Mouse (Mus musculus) spleen, adult 12 weeks (tissue): ENCODE data around the gene Emc8.

Experiments
- DNase-seq: peaks from one replicate; pipeline ENCODE4 v3.0.0; 2022; ENCODE audit warnings: low spot score

The Emc8 gene

DNA sequence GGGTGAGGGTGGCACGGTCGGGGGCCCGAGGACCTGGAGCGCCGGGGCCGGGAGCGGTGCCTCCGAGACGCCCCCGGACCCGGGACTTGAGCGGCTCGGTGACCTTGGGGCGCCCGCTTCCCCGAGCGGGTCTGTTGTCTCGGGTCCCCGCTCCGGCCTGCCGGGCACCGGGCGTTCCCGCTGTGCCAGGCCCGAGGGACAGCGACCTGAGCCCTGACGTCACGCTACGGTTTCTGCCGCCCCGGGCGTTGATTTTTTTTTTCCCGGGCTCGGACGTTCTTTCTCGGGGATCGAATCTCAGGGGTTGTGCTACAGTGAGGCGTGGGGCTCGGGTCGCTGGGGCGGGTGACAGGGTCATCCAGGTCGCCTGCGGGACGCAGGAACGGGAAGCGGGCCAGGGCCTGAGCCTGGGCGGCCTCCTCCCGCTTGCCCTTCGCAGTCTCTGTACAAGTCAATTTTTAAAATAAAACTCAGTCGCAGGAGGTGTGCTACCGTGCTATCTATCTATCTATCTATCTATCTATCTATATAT lies at the start of gene Emc8:
Gene Emc8 (minus strand): TSS at position 200 of the 532 bp plus-strand sequence.
- DNase-seq: no peak

DNA sequence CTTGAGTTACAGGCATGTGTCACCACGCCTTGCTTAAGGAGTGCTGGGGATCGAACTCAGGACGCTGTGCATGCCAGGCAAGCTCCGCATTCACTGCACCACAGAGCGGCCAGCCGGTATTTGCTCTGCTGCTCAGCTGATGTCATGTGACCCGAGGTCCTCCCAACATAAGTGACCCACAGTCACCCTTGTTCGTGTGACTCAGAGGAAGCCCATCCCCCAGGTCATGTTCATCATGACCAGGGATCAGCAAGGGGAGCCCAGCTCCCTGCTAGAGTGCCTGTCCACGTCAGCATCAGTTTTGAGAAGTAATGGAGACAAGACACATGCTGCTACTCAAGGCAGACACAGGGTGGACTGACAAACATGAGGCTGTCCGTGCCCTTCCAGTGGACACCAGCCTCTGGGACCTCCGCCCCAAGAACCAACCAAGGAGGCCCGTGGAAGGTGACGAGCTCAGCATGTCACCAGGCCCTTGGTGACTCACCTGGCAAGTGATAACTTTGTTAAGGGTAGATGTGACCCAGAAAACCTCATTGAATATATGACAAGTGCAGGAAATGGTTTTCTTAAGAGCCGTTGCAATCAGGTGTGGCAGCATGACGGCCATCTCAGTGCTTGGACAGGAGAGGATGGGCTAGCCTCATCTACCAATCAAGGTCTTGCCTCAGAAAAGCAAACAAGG lies 47.8 kb upstream of the Emc8 start:
- DNase-seq: no peak

DNA sequence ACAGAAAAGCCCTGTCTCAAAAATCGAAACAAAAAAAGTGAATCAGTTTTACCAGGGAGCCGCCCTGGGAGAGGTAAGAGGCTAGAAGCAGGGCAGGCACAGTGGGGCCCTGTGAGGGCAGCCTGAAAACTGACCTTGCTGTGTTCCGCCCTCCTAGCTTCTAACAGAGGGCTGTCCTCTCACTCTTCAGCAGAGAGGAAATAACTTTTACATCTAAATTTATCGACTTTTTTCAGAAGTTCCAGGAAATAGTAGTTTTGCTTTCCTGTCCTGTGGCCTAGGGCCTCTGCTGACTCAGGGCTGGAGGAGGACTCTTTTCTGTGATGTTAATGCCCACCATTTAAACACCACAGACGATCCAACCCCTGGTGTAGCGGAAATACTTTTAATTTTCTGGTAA lies 46.8 kb upstream of the Emc8 start:
- DNase-seq: no peak

DNA sequence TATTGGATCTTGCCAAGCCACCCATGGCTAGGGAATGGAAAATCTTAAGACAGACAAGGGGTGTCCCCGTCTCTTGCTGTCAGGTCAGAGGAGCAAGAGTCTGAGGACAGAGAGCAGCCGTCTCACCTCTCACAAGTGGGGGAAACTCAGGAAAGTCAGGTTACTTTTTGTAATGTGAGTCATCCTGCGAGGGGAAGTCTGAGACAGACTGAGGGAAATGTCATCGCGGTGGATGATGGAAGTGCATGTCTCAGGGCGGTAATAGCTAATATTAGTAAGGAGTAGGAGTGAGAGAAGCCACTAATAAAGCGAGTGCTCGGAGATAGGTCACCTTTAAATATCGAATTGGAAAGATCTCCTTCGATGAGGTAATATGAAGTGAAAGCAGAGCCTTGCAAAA lies 40.8 kb upstream of the Emc8 start:
- DNase-seq: no peak

DNA sequence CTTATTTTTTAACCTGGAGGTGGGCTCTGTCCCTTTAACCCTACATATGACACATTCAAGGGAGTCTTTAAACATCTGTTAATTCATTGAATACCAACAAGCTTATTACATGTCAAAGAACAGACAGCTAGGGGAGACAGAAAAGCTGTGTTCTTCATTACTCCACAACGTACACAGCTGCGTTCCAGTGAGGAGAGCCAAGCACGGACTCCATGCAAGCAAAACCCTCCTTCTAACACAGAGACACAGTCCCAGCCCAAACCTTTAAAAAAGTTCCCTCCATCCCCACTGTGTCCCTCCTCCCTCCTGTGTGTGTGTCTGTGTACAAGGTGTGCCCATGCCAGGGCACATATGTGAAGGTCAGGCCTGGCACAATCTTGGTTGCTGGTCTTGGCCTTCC lies 37.8 kb upstream of the Emc8 start:
- no peak for DNase-seq

DNA sequence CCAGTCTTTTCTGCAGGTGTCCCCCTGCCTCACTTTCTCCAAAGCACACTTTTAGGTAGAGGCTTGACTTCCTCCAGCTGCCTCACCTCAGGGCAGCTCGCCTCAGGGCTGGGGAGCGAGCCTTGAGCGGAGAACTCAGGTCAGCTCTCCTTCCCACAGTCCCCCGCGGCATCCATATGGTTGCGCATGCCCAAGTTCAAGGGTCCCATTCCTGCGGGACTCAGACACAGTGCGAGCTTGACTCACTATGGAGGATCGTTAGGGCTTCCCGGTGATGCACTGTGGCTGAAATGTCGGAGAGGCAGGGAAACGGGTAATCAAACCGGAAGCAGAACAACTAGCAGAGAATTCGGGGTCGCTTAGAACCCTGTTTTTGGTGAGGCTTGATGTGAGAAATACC lies 36.8 kb upstream of the Emc8 start:
- no peak for DNase-seq

DNA sequence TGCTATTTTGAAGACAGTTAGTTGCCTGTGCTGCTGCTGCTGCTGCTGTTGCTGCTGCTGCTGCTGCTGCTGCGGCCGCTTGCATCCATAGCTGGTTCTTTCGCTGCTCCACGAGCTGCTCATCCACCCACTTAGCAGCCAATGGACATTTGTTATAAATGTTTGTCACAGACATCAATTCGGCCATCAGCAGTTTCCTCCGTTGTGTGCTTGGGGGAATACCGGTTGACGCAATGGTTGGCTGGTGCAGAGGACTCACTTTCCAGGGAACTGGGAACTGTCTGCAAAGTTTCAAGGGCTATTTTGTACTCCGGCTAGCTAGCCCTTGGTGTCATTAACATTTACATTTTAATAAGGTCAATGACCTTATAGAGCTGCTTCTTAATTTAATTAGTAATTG lies 35.8 kb upstream of the Emc8 start:
- no peak for DNase-seq

DNA sequence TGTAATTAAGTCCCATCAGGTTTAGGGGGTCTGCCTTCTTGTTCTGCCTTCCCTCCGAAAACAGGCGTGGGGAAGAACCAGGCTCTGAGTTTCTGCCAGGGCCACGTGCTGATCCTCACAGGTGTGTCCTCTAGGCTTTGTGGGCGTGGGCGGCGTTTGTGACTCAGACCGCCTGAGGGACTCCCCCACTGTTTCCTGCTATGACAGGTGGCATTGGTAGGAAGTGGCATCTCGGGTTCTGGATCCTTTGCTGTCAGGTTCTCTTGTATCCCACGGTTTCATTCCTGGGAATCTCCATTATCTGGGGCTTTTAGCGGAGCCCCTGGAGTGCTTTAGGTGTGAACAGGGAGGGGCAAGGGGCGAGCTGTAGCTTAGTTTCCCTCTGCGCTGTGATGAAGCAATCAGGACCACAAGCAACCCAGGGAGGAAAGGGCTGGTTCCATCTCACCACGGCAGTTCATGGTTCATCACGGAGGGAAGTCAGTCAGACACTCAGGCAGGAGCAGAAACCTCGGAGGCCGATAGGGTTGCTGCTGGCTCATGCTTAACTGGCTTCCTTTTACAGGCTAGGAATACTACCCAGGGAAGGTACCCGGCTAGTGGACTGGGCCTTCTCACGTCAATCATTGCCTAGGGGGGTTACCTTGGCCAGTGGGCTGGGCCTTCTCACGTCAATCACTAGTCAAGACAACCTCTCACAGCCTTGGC lies 33.5 kb upstream of the Emc8 start:
- DNase-seq: peak; percentile 59

DNA sequence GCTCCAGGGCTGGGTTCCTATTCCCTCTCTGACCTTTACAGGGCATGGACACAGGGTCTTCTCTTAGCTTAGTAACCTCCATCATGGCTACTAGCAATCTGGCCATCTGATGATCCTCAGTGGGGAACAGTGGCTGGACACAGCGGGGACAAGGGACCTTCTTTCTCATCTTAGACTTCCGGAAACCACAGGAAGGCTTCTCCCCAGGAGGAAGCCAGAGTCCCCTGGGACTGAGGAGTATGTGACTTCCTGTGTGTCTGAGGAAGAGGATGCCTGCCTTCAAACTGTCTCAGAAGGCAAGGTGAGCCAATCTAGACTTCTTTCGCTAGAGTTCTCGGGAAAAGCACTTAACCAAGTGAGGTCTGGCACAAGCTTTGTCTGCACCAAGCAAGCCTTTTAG lies 31.7 kb upstream of the Emc8 start:
- DNase-seq: no peak

DNA sequence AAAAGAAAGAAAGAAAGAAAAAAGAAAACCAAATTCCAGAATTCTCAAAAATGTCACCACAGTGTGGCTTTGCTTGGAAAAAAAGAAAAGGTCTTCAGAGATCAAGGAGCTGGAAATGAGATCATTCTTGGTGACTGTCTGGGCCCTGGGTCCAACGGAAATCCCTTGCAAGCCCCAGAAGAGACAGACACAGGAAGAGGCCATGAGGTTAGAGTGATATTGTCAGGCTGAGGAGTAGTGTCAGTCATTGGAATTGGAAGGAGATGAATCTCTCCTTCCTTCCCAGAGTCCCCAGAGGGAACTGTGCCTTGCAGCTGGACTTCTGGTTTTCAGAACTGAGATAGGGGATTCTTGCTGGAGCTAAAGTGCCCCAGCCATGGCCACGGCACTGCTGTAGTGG lies 31.2 kb upstream of the Emc8 start:
- no peak for DNase-seq

DNA sequence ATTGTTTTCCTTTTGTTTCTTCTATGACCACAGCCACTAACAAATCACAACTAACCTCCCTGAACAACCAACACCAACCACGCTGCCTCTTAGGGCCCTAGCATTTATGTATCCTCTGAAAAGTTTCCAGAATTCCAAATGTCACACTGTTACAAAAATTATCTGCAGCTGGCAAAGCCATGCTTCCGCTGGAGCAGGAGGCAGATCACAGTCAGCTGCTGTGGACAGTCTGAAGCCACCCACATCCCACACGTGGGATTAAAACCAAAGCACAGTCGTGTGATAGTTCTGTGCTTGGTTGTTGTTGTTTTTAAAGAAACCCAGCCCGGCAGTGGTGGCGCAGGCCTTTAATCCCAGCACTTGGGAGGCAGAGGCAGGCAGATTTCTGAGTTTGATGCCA lies 30.7 kb upstream of the Emc8 start:
- DNase-seq: no peak

DNA sequence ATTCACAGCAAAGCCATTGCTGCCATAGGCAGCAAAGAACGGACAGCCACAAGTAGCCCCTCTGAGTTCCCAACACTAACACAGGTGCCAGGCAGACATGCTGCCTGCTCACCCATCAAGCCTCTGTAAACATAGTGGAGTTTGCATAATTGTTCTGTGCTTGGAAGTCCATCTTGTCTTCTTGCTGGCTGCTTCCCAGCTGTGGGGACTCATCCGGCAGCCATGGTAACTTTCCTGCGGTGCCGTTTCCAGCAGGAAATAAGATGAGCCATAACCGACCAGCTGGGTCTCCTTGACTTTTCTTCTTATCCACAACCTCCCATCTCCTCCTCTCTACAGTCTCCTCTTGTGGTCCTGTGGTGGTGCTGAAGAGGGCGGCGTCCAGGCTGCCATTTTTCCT lies 30.1 kb upstream of the Emc8 start:
- no peak for DNase-seq

DNA sequence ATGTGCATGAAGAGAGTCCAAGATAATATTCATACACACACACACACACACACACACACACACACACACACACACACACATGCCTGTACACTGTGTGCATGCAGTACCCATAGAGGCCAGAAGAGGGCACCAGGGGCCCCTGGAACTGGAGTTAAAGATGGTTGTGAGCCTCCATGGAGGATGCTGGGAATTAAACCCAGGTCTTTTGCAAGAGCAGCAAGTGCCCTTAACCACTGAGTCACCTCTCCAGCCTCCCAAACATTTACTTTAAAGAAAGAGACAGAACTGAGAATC lies 29.6 kb upstream of the Emc8 start:
- DNase-seq: peak; percentile 27

DNA sequence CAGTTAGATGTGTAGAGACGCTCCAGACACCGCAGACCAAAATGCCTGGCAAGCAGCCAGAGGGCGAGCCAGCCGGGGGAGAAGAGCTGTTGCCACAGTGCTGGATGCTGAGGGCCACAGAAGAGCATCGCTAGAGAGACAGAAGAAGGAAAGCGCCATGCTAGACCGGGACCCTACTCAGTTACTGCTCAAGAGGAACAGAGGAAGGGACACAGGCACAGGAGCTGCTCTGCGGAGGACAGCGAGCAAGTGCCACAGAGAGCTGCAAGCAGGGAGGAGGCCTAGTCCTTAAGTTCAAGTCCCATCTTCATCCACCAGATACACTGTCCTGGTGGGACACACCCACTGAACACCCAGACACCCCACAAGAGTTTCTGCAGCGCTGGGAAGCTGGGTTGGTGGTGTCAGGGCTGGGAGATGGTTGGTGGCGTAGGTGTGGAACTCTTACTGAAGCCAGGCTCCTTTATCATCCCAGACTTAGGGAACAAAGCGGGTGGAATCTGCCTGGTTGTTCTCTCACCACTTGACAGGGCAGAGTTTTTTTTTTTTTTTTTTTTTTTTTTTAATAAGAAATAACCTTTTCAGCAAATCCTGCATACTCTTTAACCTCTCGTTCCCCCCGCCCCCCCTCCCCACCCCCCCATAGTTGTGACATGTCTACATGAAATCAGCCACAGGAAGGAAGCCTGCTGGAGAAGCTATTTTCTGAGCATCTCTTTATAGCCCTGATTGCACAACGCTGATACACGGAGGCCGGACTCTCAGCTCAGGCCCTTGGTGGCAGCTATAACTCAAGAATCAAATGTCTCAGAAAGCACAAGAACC lies 29.0 kb upstream of the Emc8 start:
- DNase-seq: no peak

DNA sequence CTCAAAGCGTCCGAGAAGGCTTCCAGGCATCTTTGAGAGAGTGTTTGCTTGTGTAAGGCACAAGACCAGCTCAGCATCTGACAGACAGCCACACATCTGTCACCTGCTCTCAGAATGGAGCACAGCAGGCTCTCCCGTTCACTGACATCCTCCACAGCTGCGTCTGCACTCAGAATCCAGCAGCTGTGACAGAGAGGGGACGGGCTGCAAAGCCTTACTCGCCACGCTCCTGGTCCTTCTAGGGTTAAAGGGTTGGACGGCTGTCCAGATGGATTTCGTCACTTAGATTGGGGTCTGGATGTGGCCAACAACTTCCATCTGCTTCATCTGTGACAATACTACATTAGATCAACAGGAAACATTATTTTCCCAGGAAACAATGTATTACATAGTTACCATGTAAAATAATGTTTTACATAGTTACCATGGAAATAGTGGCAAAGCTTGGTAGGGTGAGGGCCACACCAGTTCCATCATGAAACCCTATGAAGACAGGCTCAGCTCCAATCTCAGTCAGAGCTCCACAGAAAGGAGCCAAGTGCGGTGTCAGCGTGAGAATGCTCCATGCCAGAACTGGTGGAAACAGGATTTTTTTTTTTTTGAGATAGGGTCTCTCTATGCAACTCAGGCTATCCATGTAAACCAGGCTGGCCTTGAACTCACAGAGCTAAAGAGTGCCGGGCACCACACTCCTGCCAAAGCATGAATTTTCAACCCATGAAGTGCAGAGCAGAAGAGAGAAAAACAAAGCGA lies 28.2 kb upstream of the Emc8 start:
- DNase-seq: no peak

DNA sequence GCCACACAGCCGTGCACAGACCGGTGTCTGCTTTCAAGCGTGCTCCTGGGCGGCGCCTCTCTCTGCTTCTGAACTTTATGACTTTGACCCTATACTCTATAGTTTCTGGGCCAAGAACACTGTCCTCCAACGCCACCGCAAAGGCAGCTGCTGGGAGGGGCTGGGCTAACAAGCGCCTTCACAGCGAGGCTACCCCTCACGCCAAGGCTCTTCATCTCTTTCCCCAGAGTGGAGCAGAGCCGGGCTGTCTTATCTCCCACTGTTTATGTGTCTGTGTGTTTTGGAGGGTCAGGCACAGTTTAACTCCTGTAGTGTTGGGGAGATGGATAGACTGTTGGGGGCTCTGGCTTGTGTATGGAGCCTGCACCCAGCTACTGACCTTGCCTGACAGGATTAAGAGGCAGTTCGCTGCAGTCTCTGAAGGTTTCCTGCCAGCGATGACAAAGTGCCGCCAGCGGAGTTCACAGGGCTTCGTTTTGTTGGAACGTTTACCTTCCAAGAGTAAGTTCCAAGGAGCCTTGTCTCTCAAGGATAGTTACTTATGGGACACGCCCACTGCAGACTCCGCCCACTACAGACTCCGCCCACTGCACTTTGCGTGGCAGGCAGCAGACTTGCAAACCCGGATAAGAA lies 25.6 kb upstream of the Emc8 start:
- no peak for DNase-seq

DNA sequence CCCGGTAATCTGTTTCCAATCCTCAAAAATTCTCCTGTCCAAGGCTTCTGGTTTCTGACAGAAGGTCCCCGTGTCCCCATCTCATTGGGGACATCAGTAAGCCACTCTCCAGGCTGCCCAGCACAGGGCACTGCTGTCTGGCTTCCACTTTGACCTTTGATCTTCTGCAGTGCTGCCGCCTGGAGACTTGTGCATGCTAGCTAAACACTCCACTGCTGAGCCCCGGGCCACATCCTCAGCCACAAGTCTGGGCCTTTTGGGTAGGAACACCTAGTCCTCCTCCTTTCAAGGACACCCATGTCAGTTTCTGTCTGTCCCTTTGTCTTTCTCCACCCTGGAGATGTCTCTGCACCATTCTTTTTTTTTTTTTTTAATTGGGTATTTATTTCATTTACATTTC lies 24.6 kb upstream of the Emc8 start:
- DNase-seq: no peak

DNA sequence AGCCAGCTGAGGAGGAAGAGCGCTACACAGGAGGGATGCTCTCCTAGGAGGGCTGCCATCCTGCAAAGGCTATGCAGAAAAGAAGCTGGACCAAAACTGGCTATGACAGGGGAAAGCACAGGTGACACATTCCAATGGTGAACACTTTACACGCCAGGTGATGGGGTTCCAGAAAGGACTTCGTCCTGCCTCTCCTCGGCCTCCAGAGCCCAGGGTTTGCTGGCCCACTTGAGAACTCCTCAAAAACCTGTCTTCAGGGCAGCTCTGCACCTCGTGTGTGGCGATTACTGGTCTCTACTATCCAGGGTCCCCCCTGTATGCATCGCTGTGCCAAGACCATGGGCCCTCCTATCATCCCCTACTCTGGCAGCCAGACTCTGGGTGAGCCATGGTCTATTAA lies 20.1 kb upstream of the Emc8 start:
- DNase-seq: no peak

DNA sequence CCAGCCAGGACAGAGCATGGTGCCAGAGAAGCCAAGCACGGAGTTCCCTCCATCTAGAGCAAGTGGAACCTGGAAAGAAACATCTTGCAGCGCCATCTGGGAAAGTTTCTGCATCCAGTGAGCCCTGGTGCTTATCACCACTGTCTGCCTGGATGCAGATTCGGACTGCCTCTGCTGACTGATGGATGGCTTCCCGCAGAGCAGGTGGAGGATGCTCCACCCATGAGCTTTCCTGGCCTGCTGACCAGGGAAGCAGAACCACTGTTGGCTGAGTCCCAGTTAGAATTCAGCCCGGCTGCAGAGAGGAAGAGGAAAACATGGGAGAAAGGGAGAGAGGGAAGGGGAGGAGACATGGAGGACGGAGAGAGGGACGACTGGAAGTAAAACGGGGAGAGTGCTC lies 19.4 kb upstream of the Emc8 start:
- no peak for DNase-seq

DNA sequence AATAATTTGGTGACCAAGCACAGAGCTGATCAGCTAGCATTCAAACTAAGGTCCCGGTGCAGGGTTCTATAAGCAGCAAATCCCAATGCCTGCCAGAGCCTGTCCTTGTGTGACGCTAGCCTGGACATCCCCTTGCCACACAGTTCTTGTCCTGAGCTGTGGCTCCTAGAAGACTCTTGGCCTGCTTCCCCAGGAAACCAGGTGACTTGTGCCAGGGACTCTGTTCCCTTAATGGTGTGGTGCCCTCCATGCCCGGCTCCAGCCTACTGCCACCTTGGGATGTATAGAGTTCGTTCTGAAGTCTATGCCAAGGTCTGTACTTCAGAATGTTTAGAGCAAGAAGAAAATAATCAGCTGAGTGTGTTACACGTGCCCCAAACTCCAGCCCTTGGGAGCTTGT lies 18.2 kb upstream of the Emc8 start:
- DNase-seq: no peak

DNA sequence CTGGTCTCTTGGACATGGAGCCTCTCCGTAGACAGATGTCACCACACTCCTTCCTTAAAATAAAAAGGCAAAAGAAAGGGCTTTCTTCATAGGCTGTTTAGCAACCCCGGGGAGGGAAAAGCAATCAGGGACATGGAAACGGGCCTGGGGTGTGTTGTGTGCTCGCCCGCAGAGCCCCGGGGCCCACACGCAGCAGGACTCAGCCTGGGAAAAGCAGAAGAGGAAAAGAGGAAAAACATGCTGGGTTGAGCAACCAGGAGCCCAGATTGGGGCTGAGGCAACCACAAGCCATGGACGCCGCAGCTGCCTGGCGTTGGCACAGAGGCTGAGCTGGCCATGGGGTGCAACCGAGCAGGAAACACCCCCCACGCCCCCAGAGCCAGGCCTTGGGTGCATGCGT lies 17.7 kb upstream of the Emc8 start:
- DNase-seq: no peak

DNA sequence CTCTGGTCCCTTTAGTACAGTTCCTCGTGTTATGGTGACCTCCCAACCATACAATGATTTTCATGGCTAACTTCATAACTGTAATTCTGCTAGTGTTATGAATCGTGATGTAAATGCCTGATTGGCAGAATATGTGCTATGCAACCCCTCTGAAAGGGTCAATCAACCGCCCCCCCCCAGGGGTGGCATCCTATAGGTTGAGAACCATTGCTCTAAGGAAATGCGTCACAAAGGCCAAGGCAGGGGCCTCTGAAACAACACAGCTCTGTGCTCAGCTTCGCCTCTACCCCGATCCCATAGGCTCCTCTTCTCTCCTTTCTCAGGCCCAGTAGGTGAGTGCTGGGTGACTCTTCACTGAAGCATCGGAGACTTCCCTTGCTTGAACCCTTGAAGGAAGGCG lies 17.2 kb upstream of the Emc8 start:
- DNase-seq: no peak
